ENCODE assay signal across 9 mouse cellular contexts in genomic region chr10:110192881-110193280, GRCm38 (mm10).
DNase-seq lines count a peak whose midpoint lies in the region; ATAC-seq and TF ChIP-seq lines count a peak whose summit lies in the region.
"Had no signal": no experiment of that assay in that cellular context is flagged by ENCODE, and none has a peak within 500 bp of the region (broad histone marks: within the 10 kb centered on the region; RNA-seq: fewer than 3 reads in every experiment).

No protein-coding gene starts in this region.

- H3K9ac ChIP-seq in hindbrain, embryonic 13.5 days: no peak overlapping the region
- no peak overlapping the region for H3K9ac ChIP-seq in liver, embryonic 11.5 days (ENCODE audit: low read depth, low read length)

- H3K27ac ChIP-seq in hindbrain, embryonic 13.5 days: peak overlapping the region; percentile 79
- no peak overlapping the region for H3K27ac ChIP-seq in liver, embryonic 11.5 days (ENCODE audit: low read depth, low read length)
- H3K27ac ChIP-seq: macrophage had no signal

- intact Hi-C loops in gastrocnemius, postnatal 14 days (cut with DNase I; ENCODE audit: low total_unique reads): no loop called here

- H3ac ChIP-seq in myocyte (ENCODE audit: control insufficient read depth, insufficient read length): no peak overlapping the region

- no peak overlapping the region for H3K4me2 ChIP-seq in hindbrain, embryonic 13.5 days
- peak overlapping the region; percentile 53 for H3K4me2 ChIP-seq in myocyte (ENCODE audit: low read depth)
- H3K4me2 ChIP-seq in liver, embryonic 11.5 days: no peak overlapping the region

- H3K4me1 ChIP-seq in hindbrain, embryonic 13.5 days (replicated peaks): peaks cover 22% of the 10 kb centered on the region
- no peaks in the 10 kb centered on the region for H3K4me1 ChIP-seq in liver, embryonic 11.5 days (replicated peaks; ENCODE audit: control insufficient read depth, insufficient read depth, low read length)

- no peak overlapping the region for H3K4me3 ChIP-seq in hindbrain, embryonic 13.5 days
- H3K4me3 ChIP-seq in myocyte: no peak overlapping the region
- H3K4me3 ChIP-seq in liver, embryonic 11.5 days (ENCODE audit: low read depth, low read length): no peak overlapping the region

- no peaks in the 10 kb centered on the region for H3K79me2 ChIP-seq in myocyte (ENCODE audit: control insufficient read depth, insufficient read depth)

- ATAC-seq in hindbrain, embryonic 13.5 days (ENCODE audit: low FRiP score): peak; percentile 43; the same call in 1 of the 2 replicates
- ATAC-seq in liver, embryonic 11.5 days (replicated peaks; ENCODE audit: low FRiP score): no peak

- H3K9me3 ChIP-seq in hindbrain, embryonic 13.5 days: no peaks in the 10 kb centered on the region
- H3K9me3 ChIP-seq in liver, embryonic 11.5 days (ENCODE audit: control insufficient read depth, low read length): no peaks in the 10 kb centered on the region

- no peaks in the 10 kb centered on the region for H3K36me3 ChIP-seq in hindbrain, embryonic 13.5 days
- no peaks in the 10 kb centered on the region for H3K36me3 ChIP-seq in myocyte (ENCODE audit: control insufficient read depth, insufficient read depth)
- H3K36me3 ChIP-seq in liver, embryonic 11.5 days (ENCODE audit: control insufficient read depth, insufficient read depth, low read length): no peaks in the 10 kb centered on the region

- peak; percentile 43 to 58 for DNase-seq in layer of hippocampus, postnatal 14 days (ENCODE audit: low spot score in 2 of 2)
- no peak for DNase-seq in layer of hippocampus, adult 9-10 months (ENCODE audit: low spot score)
- peak; percentile 54 for DNase-seq in cerebellum, adult 9-11 months
- no peak for DNase-seq in liver, embryonic 11.5 days (ENCODE audit: low spot score)
- no peak for DNase-seq in gastrocnemius, postnatal 14 days
- DNase-seq in left cerebral cortex, adult 18-20 months (ENCODE audit: low spot score in 2 of 2): no peak

- no peaks in the 10 kb centered on the region for H3K27me3 ChIP-seq in hindbrain, embryonic 13.5 days
- no peaks in the 10 kb centered on the region for H3K27me3 ChIP-seq in myocyte (ENCODE audit: control insufficient read depth, insufficient read depth, insufficient read length)
- H3K27me3 ChIP-seq in liver, embryonic 11.5 days (replicated peaks; ENCODE audit: control insufficient read depth, insufficient read depth, low read length): no peaks in the 10 kb centered on the region

- 35% methylated on average over 4 of the region's 4 CpGs for WGBS in hindbrain, embryonic 13.5 days
- 45% methylated on average over 4 of the region's 4 CpGs for WGBS in liver, embryonic 11.5 days

- no peak for TF ChIP-seq POLR2A in myocyte (IDR thresholded peaks at IDR 0.05; ENCODE audit: insufficient read length, low read depth)

TF ChIP-seq in myocyte, 11 proteins besides CTCF, POLR2A, EP300 and RAD21:
- no peak for TF ChIP-seq POLR2AphosphoS2 (IDR thresholded peaks at IDR 0.05; ENCODE audit: insufficient read length, low read depth)
- no peak for TF ChIP-seq REST (IDR thresholded peaks at IDR 0.05; ENCODE audit: insufficient read depth, insufficient read length)
- TF ChIP-seq TCF3 (IDR thresholded peaks at IDR 0.05; ENCODE audit: insufficient read length, low read depth): no peak
- no peak for TF ChIP-seq MAX (IDR thresholded peaks at IDR 0.05; ENCODE audit: low read depth)
- no peak for TF ChIP-seq TCF12 (IDR thresholded peaks at IDR 0.05; ENCODE audit: insufficient read depth, poor library complexity, severe bottlenecking)
- no peak for TF ChIP-seq USF1 (IDR thresholded peaks at IDR 0.05; ENCODE audit: low read depth)
- TF ChIP-seq E2F4 (IDR thresholded peaks at IDR 0.05; ENCODE audit: insufficient read depth): no peak
- TF ChIP-seq MYOD1 (IDR thresholded peaks at IDR 0.05; ENCODE audit: control insufficient read depth in 1 of 3, insufficient read length in 2 of 3, low read depth in 2 of 3): no peak
- TF ChIP-seq MYOG (IDR thresholded peaks at IDR 0.05; ENCODE audit: control insufficient read depth in 1 of 3, insufficient read depth in 1 of 3, insufficient read length in 2 of 3, low read depth in 2 of 3): no peak
- no peak for TF ChIP-seq CEBPB (IDR thresholded peaks at IDR 0.05; ENCODE audit: insufficient read depth, poor library complexity, severe bottlenecking)
- no peak for TF ChIP-seq SRF (IDR thresholded peaks at IDR 0.05; ENCODE audit: control insufficient read depth, insufficient read length, low read depth)

Comparison
In these comparisons a context has a peak if more than half of its experiments do, and no peak if none do; other contexts are left out.
1. DNase-seq: peak in layer of hippocampus, postnatal 14 days (2 of 2) and cerebellum, adult 9-11 months (single experiment); none in layer of hippocampus, adult 9-10 months (single experiment), liver, embryonic 11.5 days (single experiment), gastrocnemius, postnatal 14 days (single experiment) and left cerebral cortex, adult 18-20 months (0 of 2).